Mouse (Mus musculus) embryonic facial prominence, embryonic 11.5 days (tissue): Measurements from ENCODE around the gene Zfhx2. TPM values are rescaled to one million over a fixed set of nuclear protein-coding genes. Genes with fewer than 3 reads are reported as not detected.

Experiments used
- ATAC-seq: fragments of 200-750 bp; cut with Nextera tagmentation; replicated peaks from 2 replicates; pipeline ENCODE4 v1.8.0; 2017; ENCODE audit warnings: low read depth; ENCODE audit not compliant: insufficient number of reproducible peaks, low FRiP score, low TSS enrichment
- DNase-seq: peaks from one replicate; pipeline ENCODE4 v3.0.0-alpha.2; 2015; ENCODE audit warnings: low spot score
- H3K27ac ChIP-seq: fragments of 300-500 bp; sonication (generic); replicated peaks from 2 replicates; pipeline ENCODE4 v1.5.1; 2014; ENCODE audit warnings: mild to moderate bottlenecking, low read depth, low read length, control low read depth
- H3K27me3 ChIP-seq: fragments of 300-500 bp; sonication (generic); 2 replicates; pipeline ENCODE4 v1.6.1; 2014; ENCODE audit warnings: mild to moderate bottlenecking, low read length, moderate library complexity, mixed read lengths; ENCODE audit not compliant: control insufficient read depth, insufficient read depth
- H3K36me3 ChIP-seq: fragments of 300-500 bp; sonication (generic); replicated peaks from 2 replicates; pipeline ENCODE4 v1.6.1; 2014; ENCODE audit warnings: low read depth, mild to moderate bottlenecking, low read length, moderate library complexity, mixed read lengths; ENCODE audit not compliant: control insufficient read depth, insufficient read depth
- H3K4me1 ChIP-seq: fragments of 300-500 bp; sonication (generic); 2 replicates; pipeline ENCODE4 v1.6.1; 2014; ENCODE audit warnings: low read length, mixed read lengths; ENCODE audit not compliant: control insufficient read depth, insufficient read depth
- H3K4me2 ChIP-seq: fragments of 300-500 bp; sonication (generic); 2 replicates; pipeline ENCODE4 v1.6.1; 2014; ENCODE audit warnings: low read depth, mild to moderate bottlenecking, control low read depth, low read length, moderate library complexity
- H3K4me3 ChIP-seq: fragments of 300-500 bp; sonication (generic); 2 replicates; pipeline ENCODE4 v1.5.1; 2014; ENCODE audit warnings: low read depth, low read length, control low read depth
- H3K9ac ChIP-seq: fragments of 300-500 bp; sonication (generic); replicated peaks from 2 replicates; pipeline ENCODE4 v1.6.1; 2014; ENCODE audit warnings: mild to moderate bottlenecking, control low read depth, low read length
- H3K9me3 ChIP-seq: fragments of 300-500 bp; sonication (generic); replicated peaks from 2 replicates; pipeline ENCODE4 v1.6.1; 2016; ENCODE audit warnings: mild to moderate bottlenecking, low read length, inconsistent platforms, mixed read lengths; ENCODE audit not compliant: control insufficient read depth
- WGBS: fragments of 180-500 bp; shearing (Covaris S2); extraction: QIAGEN DNeasy Blood & Tissue Kit; methylation state at CpG from one replicate; pipeline ENCODE4 v1.1.7; 2014; 5-methylcytosine and 5-hydroxymethylcytosine counted together
- polyA plus RNA-seq: library from polyadenylated mRNA; unstranded; fragments of >200 nt; fragmentation: Nextera tagmentation; extraction: Ambion mirVana; gene quantifications from 2 replicates; pipeline ENCODE4 v1.2.1, GENCODE M21; 2014

Gene Zfhx2
- polyA plus RNA-seq, 1 experiment from 2014 or later = 4.5 TPM

DNA sequence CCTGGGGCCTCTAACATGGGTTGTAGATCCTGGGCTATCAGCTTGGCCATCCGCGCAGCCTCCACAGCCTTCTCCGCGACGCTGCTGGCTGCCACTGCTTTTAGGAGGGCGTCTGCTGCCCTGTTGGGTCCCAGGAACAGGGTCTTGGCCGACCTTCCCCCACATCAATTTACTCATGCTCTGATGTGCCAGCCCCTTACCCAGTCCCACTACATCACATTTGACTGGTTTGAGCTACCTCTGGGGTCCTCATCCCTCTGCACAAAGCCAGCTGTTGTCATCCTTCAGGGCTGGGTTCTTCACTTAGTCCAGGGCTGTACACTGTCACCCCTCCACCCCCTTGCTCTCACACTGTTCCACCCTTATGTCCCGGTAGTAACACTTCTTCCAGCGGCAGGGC is 18.0 kb upstream of the Zfhx2 start:
- DNase-seq (no peak), ATAC-seq (no peak)
- Histone ChIP-seq H3K4me2 (no peak overlapping the region), H3K9ac (no peak overlapping the region), H3K36me3 (no peaks in the 10 kb centered on the region), H3K4me1 (peaks cover 11% of the 10 kb centered on the region), H3K9me3 (no peaks in the 10 kb centered on the region), H3K27ac (no peak overlapping the region), H3K27me3 (peaks cover 25% of the 10 kb centered on the region), H3K4me3 (no peak overlapping the region)
- 25% methylated on average over 9 of the region's 9 CpGs for WGBS

DNA sequence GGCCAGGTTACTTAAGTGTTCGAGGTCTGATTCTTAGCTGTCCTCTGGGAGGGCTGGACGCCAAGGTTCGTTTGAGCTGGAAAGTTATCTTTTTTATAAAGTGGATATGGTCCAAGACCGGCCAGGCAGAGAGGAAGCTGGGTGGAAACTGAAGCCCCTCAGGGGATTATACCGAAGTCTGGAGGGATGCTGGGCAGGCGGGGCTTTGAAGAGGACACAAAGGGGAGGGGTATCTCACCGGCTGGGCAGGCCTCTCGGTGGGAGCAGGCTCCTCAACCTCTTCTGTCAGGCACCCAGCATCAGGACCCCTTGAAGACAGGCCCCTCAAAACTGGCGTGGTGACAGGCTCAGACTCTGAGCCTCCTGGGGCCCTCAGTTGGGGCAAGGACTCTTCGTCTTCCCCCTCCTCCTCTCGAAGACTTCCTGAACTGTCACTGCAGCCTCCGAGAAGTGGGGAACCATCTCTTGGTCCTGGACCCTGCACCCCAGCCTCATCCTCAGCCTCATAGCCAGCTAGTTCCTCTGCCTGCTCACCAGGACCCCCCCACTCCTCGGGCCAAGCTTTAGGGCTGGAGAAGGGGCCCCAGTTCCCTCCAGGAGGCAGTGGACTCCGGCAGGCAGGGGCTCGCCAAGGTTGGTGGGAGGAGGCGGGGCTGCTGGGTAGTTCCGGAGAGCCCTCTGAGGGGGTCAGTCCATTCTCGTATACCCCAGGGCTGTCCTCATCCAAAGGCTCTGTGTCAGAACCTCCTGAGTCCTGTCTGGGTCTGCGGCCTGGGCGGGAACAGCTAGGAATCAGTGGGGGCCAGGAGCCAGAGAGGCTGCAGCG is 17.1 kb upstream of the Zfhx2 start:
- ATAC-seq (no peak), DNase-seq (no peak)
- WGBS = 10% methylated on average over 20 of the region's 21 CpGs
- Histone ChIP-seq H3K27ac (no peak overlapping the region), H3K4me2 (peak overlapping the region; percentile 23; the same call in 1 of the 2 replicates), H3K9ac (no peak overlapping the region), H3K36me3 (no peaks in the 10 kb centered on the region), H3K4me1 (peaks cover 9% of the 10 kb centered on the region; the same call in 1 of the 2 replicates), H3K27me3 (peaks cover 18% of the 10 kb centered on the region), H3K4me3 (no peak overlapping the region), H3K9me3 (no peaks in the 10 kb centered on the region)

DNA sequence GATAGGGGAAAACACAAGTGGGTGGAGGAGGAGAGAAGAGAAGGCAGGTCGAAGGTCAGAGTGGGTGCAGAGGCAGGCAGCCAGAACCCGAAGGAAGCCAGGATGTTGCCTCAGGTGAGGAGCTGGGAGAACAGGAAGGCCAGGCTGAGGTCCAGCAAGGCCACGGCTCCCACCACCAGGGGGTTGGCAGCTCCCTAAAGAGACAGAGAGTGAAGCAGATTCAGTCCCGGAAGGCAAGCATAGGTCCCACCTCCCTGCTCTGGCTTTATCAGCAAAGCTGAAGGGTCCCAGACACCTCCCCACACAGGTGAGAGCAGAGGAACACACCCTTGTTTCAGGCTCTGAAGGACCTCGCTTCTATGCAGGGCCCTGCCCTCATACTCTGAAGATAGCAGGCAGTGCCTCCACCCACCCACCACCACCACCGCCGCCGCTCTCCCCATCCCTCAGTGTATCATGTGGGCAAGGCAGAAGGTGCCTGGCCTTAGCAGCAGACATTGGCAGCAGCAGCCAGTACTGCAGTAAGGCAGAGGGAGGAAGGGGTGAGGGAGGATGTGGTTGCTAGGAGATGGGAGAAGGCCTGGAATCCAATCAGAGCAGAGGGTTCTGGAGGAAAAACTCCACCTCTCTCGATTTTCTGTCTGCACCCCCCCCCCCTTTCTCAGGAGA is 16.2 kb upstream of the Zfhx2 start:
- H3K9ac ChIP-seq = no peak overlapping the region
- 36% methylated on average over 9 of the region's 9 CpGs for WGBS

GRCm38 (mm10) chr14:55106990-55107389 is 14.9 kb upstream of the Zfhx2 start:
- Histone ChIP-seq H3K4me2 (no peak overlapping the region), H3K4me3 (no peak overlapping the region), H3K27me3 (peaks cover 4% of the 10 kb centered on the region), H3K9ac (no peak overlapping the region), H3K27ac (no peak overlapping the region), H3K9me3 (no peaks in the 10 kb centered on the region), H3K36me3 (no peaks in the 10 kb centered on the region), H3K4me1 (peaks cover 9% of the 10 kb centered on the region; the same call in 1 of the 2 replicates)
- no peak for ATAC-seq
- no peak for DNase-seq
- WGBS = 66% methylated on average over 8 of the region's 8 CpGs

More for the DNA sequence above, 16.2 kb upstream of the Zfhx2 start:
- Histone ChIP-seq H3K4me2 (no peak overlapping the region), H3K4me3 (no peak overlapping the region), H3K27me3 (peaks cover 9% of the 10 kb centered on the region), H3K4me1 (peaks cover 9% of the 10 kb centered on the region; the same call in 1 of the 2 replicates), H3K27ac (no peak overlapping the region), H3K9me3 (no peaks in the 10 kb centered on the region), H3K36me3 (no peaks in the 10 kb centered on the region)
- ATAC-seq (peak; percentile 12; the same call in 1 of the 2 replicates), DNase-seq (no peak)

- H3K4me1 ChIP-seq = peaks cover 9% of the 10 kb centered on the region; the same call in 1 of the 2 replicates
- H3K4me2 ChIP-seq = peak within 1 kb of the TSS; percentile 90
- ATAC-seq = peak; percentile 34; the same call in 1 of the 2 replicates
- H3K9me3 ChIP-seq = no peaks in the 10 kb centered on the region
- peak; percentile 80 for DNase-seq
- no peaks in the 10 kb centered on the region for H3K36me3 ChIP-seq
- H3K27ac ChIP-seq = no peak within 1 kb of the TSS
- peaks cover 4% of the 10 kb centered on the region for H3K27me3 ChIP-seq
- under 1% methylated on average over 39 of the region's 39 CpGs for WGBS
- peak within 1 kb of the TSS; percentile 44 for H3K4me3 ChIP-seq
- peak within 1 kb of the TSS; percentile 76 for H3K9ac ChIP-seq
These were observed 14.0 kb upstream of the Zfhx2 start, which contains the start of gene Ap1g2 for GRCm38 (mm10) chr14:55105836-55106809. TSS of gene Ap1g2 (minus strand) at chr14:55106593.

- DNase-seq (peak; percentile 56), ATAC-seq (no peak)
- peak overlapping the region; percentile 90 for H3K4me2 ChIP-seq
- peaks cover 9% of the 10 kb centered on the region; the same call in 1 of the 2 replicates for H3K4me1 ChIP-seq
- H3K9me3 ChIP-seq = no peaks in the 10 kb centered on the region
- 1% methylated on average over 7 of the region's 7 CpGs for WGBS
- H3K27me3 ChIP-seq = peaks cover 4% of the 10 kb centered on the region
- peak overlapping the region; percentile 35; the same call in 1 of the 2 replicates for H3K27ac ChIP-seq
- H3K4me3 ChIP-seq = peak overlapping the region; percentile 44
- H3K9ac ChIP-seq = peak overlapping the region; percentile 76; the same call in 1 of the 2 replicates
- no peaks in the 10 kb centered on the region for H3K36me3 ChIP-seq
These were observed 13.3 kb upstream of the Zfhx2 start for GRCm38 (mm10) chr14:55105386-55105785.

GRCm38 (mm10) chr14:55104365-55104764 is 12.2 kb upstream of the Zfhx2 start:
- Histone ChIP-seq H3K36me3 (no peaks in the 10 kb centered on the region), H3K27ac (no peak overlapping the region), H3K9me3 (no peaks in the 10 kb centered on the region), H3K27me3 (no peaks in the 10 kb centered on the region), H3K4me1 (peaks cover 9% of the 10 kb centered on the region; the same call in 1 of the 2 replicates), H3K9ac (no peak overlapping the region), H3K4me3 (no peak overlapping the region), H3K4me2 (no peak overlapping the region)
- no peak for DNase-seq
- ATAC-seq = no peak
- WGBS = 81% methylated on average over 18 of the region's 18 CpGs
